Mouse (Mus musculus) neural tube, embryonic 10.5 days (tissue): ENCODE data around the gene Sos2.
"Not testable (repeated sequence)": the region's sequence is repeated elsewhere in the genome, so short reads cannot be mapped to it uniquely, and the experiment has no call there.

Source experiments
- DNase-seq: peaks from one replicate; pipeline ENCODE4 v3.0.0-alpha.2; 2017; ENCODE audit warnings: low spot score; ENCODE audit errors: extremely low spot score

Sos2 gene

GRCm38 (mm10) chr12:69569926-69570325 is 111.7 kb downstream of the Sos2 start:
- DNase-seq: no peak

- no peak for DNase-seq
These were observed 113.4 kb downstream of the Sos2 start for GRCm38 (mm10) chr12:69568266-69568665.

GRCm38 (mm10) chr12:69561006-69561405 is 120.6 kb downstream of the Sos2 start:
- not testable (repeated sequence) for DNase-seq

GRCm38 (mm10) chr12:69556221-69556861 is 125.3 kb downstream of the Sos2 start:
- no peak for DNase-seq

- DNase-seq: no peak
These were observed 136.0 kb downstream of the Sos2 start for GRCm38 (mm10) chr12:69545456-69546178.

GRCm38 (mm10) chr12:69544994-69545393 is 136.7 kb downstream of the Sos2 start:
- DNase-seq: no peak

- no peak for DNase-seq
These were observed 137.1 kb downstream of the Sos2 start for GRCm38 (mm10) chr12:69544562-69544961.

- DNase-seq: no peak
These were observed 139.3 kb downstream of the Sos2 start for GRCm38 (mm10) chr12:69542376-69542775.

- DNase-seq: no peak
These were observed 140.0 kb downstream of the Sos2 start for GRCm38 (mm10) chr12:69541663-69542062.

- no peak for DNase-seq
These were observed 142.3 kb downstream of the Sos2 start for GRCm38 (mm10) chr12:69539353-69539752.

- DNase-seq: no peak
These were observed 143.2 kb downstream of the Sos2 start for GRCm38 (mm10) chr12:69538362-69538950.

- DNase-seq: peak; percentile 26
These were observed 143.8 kb downstream of the Sos2 start for GRCm38 (mm10) chr12:69537675-69538361.

- DNase-seq: peak; percentile 31
These were observed 144.4 kb downstream of the Sos2 start for GRCm38 (mm10) chr12:69537243-69537674.

GRCm38 (mm10) chr12:69536616-69537242 is 144.9 kb downstream of the Sos2 start:
- no peak for DNase-seq
